Mouse (Mus musculus): ENCODE measurements around the gene Slc31a1.

DNA sequence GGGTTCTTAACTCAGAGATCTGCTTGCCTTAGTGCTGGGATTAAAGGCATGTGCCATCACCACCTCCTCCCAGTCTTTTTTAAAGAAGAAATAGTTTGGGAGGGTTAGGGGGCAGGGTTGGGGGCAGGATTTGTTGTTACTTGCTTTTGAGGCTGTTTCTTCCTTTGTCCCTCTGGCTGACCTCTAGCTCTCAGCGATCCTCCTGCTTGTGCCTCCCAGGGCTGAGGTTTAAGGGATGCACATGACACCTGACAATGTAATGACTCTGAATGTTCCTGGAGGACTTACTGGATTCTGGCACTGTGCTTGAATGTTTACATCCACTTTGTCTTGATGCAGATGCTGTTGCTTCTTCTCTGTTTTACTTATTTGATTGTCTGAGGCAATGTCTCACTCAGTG, 11.9 kb downstream of the Slc31a1 start:
- TF ChIP-seq USF1 (IDR thresholded peaks at IDR 0.05; ENCODE audit: low read depth, low read length) = no peak
- TF ChIP-seq CHD2 (IDR thresholded peaks at IDR 0.05; ENCODE audit: low read length) = no peak
- no peak for TF ChIP-seq ELF1 (IDR thresholded peaks at IDR 0.05; ENCODE audit: low read depth, low read length)
